Mouse (Mus musculus) E14TG2a.4 (cell line): ENCODE measurements around the gene Zfp113.
"Not testable (repeated sequence)": the region's sequence is repeated elsewhere in the genome, so short reads cannot be mapped to it uniquely, and the experiment has no call there.

Experiments used
- H3K27me3 ChIP-seq: 2 replicates; pipeline ENCODE4 v1.6.1; 2014; ENCODE audit warnings: low read length, control low read depth; ENCODE audit not compliant: insufficient read depth
- H3K36me3 ChIP-seq: 2 replicates; pipeline ENCODE4 v1.6.1; 2014; ENCODE audit warnings: low read length, control low read depth; ENCODE audit not compliant: insufficient read depth
- H3K4me1 ChIP-seq: replicated peaks from 2 replicates; pipeline ENCODE4 v1.6.1; 2014; ENCODE audit warnings: low read depth, low read length, control low read depth
- H3K4me3 ChIP-seq: replicated peaks from 2 replicates; pipeline ENCODE4 v1.5.1; 2014; ENCODE audit warnings: mild to moderate bottlenecking, low read length
- H3K9me3 ChIP-seq: 2 replicates; pipeline ENCODE4 v1.6.1; 2014; ENCODE audit warnings: low read length, control low read depth
- CTCF ChIP-seq: conservative IDR thresholded peaks from 2 replicates; pipeline ENCODE4 v1.5.1; 2014; ENCODE audit warnings: low read length
- NANOG ChIP-seq: IDR thresholded peaks from 2 replicates; pipeline ENCODE4 v1.6.1; 2014; ENCODE audit warnings: borderline replicate concordance, low read length, mixed read lengths
- POU5F1 ChIP-seq: IDR thresholded peaks from 2 replicates; pipeline ENCODE4 v1.6.1; 2014; ENCODE audit warnings: low read length, borderline replicate concordance

The Zfp113 gene

DNA sequence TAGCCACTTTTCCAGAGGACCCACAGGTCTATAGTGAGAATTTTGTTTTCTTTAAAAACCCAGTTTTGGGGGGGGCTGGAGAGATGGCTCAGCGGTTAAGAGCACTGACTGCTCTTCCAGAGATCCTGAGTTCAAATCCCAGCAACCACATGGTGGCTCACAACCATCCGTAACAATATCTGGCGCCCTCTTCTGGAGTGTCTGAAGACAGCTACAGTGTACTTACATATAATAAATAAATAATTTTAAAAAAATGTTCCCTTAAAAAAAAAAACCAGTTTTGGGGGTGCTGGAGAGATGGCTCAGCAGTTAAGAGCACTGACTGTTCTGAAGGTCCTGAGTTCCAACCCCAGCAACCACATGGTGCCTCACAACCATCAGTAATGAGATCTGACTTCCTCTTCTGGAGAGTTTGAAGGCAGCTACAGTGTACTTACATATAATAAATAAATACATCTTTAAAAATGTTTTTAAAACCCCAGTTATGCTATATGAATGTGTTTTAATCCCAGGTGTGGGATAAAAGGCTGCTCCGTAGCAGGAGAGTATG is 45.6 kb downstream of the Zfp113 start:
- Histone ChIP-seq H3K36me3 (peaks cover 16% of the 10 kb centered on the region), H3K4me1 (peaks cover 17% of the 10 kb centered on the region)
- not testable (repeated sequence) for H3K4me3 ChIP-seq, H3K27me3 ChIP-seq, H3K9me3 ChIP-seq
- peak; percentile 25 for TF ChIP-seq CTCF

DNA sequence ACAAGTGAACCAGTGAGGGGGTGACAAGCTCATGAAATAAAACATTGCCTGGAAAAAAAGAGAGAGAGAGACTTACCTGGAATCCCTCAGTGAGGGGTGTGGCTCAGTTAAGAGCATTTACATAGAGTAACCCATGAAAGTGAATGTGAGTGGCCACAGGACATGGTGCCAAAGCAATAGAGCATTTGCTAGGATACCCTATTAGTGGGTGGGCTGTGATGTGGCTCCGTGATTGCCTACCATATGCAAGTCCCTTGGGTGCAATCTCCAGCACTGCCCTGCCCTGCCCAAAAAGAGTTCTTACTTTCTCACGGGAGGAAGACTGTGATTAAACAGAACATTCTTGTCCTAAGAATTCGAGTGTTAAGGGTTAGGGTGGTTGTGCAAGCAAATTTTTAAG is 48.4 kb downstream of the Zfp113 start:
- Histone ChIP-seq H3K4me1 (peaks cover 17% of the 10 kb centered on the region), H3K4me3 (no peak overlapping the region), H3K9me3 (no peaks in the 10 kb centered on the region), H3K27me3 (no peaks in the 10 kb centered on the region), H3K36me3 (peaks cover 44% of the 10 kb centered on the region)
- TF ChIP-seq POU5F1 (no peak), NANOG (no peak), CTCF (no peak)

DNA sequence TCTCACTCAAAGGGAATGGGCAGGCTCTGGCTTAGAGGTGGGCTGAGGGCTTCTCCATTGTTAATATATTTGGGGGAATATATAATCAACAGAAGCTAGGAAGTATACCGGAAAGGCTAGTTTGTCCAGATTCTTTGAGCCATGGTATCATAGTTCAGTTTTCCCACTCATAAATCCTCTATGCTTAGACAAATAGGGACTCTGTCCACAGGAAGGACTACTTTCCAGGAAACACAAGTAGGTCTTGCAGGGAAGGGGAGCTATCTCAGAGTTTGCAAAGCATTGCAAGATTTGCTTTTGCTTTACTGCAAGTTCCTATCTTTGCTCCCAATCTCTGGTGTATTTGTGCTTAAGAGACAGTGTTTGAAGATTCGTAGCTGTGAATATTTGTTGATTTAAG is 50.6 kb downstream of the Zfp113 start:
- Histone ChIP-seq H3K36me3 (peaks cover 66% of the 10 kb centered on the region), H3K27me3 (no peaks in the 10 kb centered on the region), H3K4me3 (no peak overlapping the region), H3K9me3 (no peaks in the 10 kb centered on the region), H3K4me1 (peaks cover 17% of the 10 kb centered on the region)
- TF ChIP-seq POU5F1 = no peak
- TF ChIP-seq NANOG = no peak
- TF ChIP-seq CTCF = no peak

DNA sequence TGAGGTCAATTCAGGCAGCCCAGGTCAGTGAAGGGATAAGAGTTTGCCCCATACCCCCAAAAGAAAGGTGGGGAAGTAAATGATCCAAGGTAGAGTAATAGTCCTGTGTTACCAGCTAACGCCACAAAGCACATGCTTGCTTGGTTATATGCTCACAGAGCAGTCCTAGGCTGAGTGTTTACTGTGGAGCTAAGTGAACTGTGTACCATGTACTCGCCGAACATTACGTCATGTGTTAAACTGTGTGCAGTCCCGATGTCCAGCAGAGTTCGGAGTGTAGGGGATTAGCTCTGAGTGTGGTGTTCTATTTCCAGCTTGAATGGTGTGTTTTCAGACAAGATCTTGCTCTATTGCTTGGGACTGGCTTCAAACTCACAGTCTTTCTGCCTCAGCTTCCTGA is 61.1 kb downstream of the Zfp113 start:
- Histone ChIP-seq H3K4me3 (no peak overlapping the region), H3K9me3 (peaks cover 18% of the 10 kb centered on the region), H3K27me3 (no peaks in the 10 kb centered on the region), H3K4me1 (peaks cover 54% of the 10 kb centered on the region), H3K36me3 (peaks cover 76% of the 10 kb centered on the region)
- TF ChIP-seq POU5F1 (no peak), CTCF (no peak), NANOG (no peak)

DNA sequence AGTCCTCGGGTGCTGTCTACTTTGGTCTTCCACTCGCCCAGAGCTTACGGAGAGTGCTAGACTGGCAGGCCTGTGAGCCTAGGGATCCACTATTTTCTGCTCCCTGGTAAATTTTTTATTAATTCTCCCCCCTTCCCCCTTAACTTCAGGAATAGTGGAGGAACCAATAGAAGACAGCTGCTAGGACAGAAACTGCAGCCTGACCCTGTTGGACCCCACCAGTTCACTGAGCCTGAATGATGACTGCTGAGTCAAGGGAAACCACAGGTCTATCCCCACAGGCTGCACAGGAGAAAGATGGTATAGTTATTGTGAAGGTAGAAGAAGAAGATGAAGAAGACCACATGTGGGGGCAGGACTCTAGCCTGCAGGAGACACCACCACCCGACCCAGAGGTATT is 62.8 kb downstream of the Zfp113 start:
- Histone ChIP-seq H3K4me1 (peaks cover 71% of the 10 kb centered on the region), H3K4me3 (no peak overlapping the region), H3K27me3 (no peaks in the 10 kb centered on the region), H3K9me3 (peaks cover 12% of the 10 kb centered on the region), H3K36me3 (peaks cover 75% of the 10 kb centered on the region)
- TF ChIP-seq CTCF (no peak), POU5F1 (no peak), NANOG (no peak)

DNA sequence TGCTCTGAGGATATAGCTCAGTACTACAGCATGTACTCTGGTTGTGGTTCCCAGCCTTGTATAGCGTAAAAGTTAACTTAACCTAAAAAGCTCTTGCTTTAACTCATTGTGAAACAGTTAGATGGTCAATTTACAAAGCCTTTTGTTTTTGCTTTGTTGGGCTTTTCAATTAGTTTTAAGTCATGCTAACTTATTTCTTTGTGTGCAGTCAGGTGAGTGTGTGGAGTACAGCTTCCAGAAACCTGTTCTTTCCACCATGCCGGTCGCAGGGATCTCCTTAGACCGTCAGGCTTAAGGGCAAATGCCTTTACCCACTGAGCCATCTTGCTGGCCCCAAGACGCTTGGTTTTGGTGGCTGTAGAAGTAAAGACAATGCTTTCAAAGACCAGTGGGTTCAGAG is 64.8 kb downstream of the Zfp113 start:
- H3K27me3 ChIP-seq = no peaks in the 10 kb centered on the region
- peaks cover 67% of the 10 kb centered on the region for H3K36me3 ChIP-seq
- no peaks in the 10 kb centered on the region for H3K9me3 ChIP-seq
- TF ChIP-seq POU5F1 = no peak
- peak; percentile 61; the same call in 1 of the 2 replicates for TF ChIP-seq NANOG
- TF ChIP-seq CTCF = no peak
- H3K4me1 ChIP-seq = peaks cover 82% of the 10 kb centered on the region
- H3K4me3 ChIP-seq = no peak overlapping the region

DNA sequence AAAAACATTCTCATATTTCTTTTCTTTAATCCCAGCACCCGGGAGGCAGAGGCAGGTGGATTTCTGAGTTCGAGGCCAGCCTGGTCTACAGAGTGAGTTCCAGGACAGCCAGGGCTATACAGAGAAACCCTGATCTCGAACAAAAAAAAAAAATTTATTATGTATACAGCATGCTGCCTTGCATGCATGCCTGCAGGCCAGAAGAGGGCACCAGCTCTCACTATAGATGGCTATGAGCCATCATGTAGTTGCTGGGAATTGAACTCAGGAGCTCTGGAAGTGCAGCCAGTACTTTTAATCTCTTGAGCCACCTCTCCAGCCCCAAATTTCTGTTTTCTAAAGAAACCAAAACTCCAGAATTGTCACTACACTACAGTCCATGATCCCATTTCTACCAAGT is 65.3 kb downstream of the Zfp113 start:
- Histone ChIP-seq H3K27me3 (no peaks in the 10 kb centered on the region), H3K9me3 (no peaks in the 10 kb centered on the region), H3K36me3 (peaks cover 63% of the 10 kb centered on the region), H3K4me3 (no peak overlapping the region), H3K4me1 (peaks cover 82% of the 10 kb centered on the region)
- TF ChIP-seq CTCF (peak; percentile 40), POU5F1 (no peak), NANOG (no peak)
